Mouse (Mus musculus): ENCODE measurements around the gene Dnajb14.
A peak's percentile ranks its signal among the peaks of the same experiment; 100 is the strongest.
"Not testable (repeated sequence)": the region's sequence is repeated elsewhere in the genome, so short reads cannot be mapped to it uniquely, and the experiment has no call there.

Gene Dnajb14

DNA sequence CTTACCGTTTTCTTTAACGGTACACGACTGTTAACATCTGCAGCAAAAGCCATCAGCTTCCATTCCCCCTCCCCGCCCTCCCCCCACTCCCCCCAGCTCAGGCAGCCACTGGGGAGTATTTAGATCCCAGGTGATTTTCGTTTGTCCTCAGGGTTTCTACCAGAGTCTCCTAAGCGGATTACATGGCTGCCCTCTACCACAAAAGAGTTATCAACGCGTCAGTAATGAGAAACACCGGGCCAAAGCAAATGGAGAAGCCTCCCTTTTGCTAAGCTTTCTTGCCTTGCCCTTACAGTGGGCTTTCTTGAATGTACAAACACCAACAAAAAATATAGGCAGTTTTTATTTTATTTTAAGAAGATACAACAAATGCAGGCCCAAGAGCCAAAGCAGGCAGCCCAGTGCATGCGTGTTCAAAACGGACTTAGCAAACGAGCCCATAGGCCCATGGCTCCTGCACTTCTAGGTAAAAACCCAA lies 50.3 kb downstream of the Dnajb14 start:
- no peak for DNase-seq (ENCODE audit: low read depth, low spot score)

DNA sequence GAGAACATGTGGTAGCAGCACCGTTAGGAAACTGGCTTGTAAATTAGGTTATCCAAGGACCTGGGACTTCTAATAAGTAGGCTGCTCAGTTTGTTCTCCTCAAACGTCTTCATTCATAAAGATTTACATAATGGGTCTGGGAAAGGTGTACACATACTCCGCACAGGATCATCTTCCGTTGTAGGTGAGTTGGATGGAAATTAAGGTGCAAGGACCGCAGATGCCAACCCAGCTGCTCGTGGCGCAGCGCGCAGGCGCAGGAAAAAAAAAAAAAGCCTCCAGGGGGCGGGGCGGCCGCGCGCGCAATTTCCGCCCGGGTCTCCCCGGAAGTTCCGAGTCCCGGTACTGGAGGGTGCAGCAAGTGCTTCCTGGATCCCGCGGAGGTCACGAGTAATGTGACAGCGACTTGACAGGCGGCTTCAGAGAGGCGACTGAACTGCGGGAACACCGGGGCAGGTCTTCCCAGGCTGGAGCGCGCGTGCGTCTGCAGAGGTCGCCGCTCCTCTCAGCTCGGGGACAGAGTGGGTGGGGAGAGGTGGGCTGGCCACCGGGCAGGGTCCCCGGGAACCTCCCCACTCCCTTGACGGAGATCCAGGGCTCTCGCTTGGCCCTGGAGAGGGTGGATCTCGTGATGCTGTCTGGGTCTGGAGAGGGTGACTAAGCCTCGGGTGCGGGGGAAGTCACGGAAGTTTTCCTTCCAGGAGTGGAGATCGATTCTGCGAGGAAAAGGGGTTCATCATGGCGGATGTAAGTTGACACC lies 50.9 kb downstream of the Dnajb14 start, which contains the start of gene Lamtor3:
Lamtor3 (plus strand) TSS at position 335 of the 760 bp plus-strand sequence.
- DNase-seq (ENCODE audit: low read depth, low spot score) = peak; percentile 82

- DNase-seq (ENCODE audit: low read depth, low spot score) = no peak
These were observed 51.4 kb downstream of the Dnajb14 start for GRCm38 (mm10) chr3:137918932-137919311.

DNA sequence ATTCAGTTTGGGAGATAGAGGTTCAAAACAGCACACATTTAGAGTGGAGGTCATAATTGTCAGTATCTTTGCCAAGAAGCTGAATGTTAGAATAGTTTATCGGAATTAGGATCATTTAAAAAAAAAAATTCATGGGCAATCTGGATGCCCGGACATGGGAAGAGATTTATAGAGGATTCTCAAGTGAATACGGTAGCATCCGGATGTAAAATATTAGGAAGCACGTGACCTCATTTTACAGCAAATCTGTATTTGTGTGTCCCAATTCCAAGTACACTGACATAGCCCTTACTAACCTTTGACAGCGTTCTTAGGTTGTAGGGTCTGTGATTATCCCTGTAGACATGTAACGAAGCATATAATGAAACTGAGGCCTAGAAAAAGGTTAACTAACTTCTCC lies 51.9 kb downstream of the Dnajb14 start:
- no peak for DNase-seq (ENCODE audit: low read depth, low spot score)

DNA sequence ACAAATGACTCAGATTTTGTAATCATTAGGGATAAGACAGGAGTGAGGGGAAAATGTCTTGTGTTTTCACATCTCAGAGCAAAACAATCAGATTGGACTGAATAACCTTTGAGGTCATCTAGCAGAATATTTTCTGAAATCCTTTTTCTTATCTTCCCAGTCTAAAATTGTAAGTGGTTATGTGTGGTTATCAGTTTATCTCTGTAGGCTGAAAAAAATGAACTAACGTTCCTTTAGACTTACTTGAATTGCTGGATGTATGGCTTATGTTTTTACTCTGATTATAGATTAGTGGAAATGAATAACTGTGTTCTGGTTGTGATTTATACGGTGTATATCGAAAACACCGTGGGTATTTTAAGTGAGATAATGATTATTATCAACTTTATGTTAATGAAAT lies 53.1 kb downstream of the Dnajb14 start:
- no peak for DNase-seq (ENCODE audit: low read depth, low spot score)

- no peak for DNase-seq (ENCODE audit: low read depth, low spot score)
These were observed 59.5 kb downstream of the Dnajb14 start for GRCm38 (mm10) chr3:137927010-137927409.

DNA sequence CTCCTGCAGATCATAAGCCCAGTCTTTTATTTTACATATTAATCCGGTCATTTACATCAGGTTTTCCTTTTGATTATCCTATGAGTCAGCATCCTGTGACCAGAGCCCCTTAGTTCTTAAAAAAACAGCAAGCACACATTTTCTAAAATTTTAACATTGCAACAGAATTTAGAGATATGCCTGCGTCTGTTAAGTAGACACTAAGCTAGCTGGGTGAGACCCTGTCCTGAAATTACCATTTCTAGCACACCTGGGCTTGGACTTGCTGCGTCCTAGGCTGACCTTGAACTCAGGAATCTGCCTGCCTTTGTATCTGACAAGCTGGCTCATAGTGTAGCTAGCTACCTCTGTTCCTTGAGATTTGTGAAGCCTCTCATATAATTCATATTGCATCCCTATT lies 62.5 kb downstream of the Dnajb14 start:
- no peak for DNase-seq (ENCODE audit: low read depth, low spot score)

DNA sequence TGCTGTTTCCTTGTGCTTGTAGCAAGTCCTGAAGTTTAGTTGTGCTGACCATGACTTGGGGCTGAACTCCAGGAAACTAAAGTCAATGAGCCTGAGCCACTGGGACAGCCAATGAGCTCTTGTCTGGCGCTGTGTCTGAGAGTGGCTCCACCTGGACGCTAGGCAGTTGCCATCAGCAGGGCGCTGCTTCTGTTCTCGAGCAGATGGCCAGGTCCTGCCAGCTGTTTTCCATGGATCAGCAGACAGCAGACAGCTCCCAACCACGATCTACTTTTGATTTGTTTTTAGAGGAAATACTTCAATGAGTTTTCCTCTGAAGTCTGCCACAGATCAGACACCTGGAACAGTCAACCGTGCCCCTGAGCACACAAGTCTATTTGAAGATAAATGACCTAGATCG lies 65.3 kb downstream of the Dnajb14 start:
- DNase-seq (ENCODE audit: low read depth, low spot score) = no peak

GRCm38 (mm10) chr3:137933986-137934385 lies 66.5 kb downstream of the Dnajb14 start:
- no peak for DNase-seq (ENCODE audit: low read depth, low spot score)

DNA sequence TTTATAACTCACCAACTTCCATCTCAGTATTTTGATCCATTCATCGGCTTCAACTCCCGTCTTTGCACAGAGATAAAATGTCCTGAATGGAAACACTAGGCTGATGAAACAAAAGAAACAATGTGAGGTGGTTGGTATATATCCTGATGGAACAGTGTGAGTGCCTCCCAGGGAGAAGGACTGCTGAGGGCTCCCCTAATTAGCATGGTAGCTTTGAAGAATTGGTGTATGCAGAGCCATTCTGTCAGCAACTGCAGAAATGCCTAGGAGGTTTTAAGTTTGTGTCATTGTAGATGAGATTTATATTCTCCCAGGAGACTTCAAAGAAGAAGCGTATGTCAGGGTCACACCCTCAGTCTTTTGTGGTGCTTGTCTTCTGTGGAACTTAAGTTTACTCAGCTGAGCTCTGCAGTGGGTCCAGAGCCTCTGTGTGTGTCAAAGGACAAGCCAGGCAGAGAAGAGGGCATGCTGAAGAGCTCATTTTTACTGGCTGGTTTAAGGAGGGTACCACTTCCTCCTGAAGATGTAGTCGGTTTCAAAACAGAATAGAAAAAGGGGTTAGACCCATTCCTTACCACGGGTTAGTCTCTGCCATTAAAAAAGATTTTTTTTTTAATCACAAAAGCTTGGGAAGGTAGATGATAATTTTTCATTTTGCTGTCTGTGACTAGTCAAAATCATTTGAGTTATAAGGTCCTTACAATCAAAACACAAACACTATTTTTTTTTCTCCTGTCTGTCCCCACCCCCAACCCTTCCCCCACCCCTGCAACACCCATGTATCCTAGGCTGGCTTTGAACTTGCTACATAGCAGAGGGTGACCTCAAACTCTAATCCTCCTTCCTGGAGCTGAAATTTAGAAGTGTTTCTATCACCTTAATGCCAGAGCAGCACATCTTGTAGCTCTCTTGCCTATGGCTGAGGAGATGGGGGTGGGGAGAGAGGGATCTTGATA lies 68.4 kb downstream of the Dnajb14 start:
- DNase-seq (ENCODE audit: low read depth, low spot score) = no peak

- DNase-seq (ENCODE audit: low read depth, low spot score) = no peak
These were observed 69.1 kb downstream of the Dnajb14 start for GRCm38 (mm10) chr3:137936541-137936940.

- peak; percentile 59 for DNase-seq (ENCODE audit: low read depth, low spot score)
These were observed 71.1 kb downstream of the Dnajb14 start for GRCm38 (mm10) chr3:137938608-137939007.

GRCm38 (mm10) chr3:137940757-137941156 lies 73.3 kb downstream of the Dnajb14 start:
- DNase-seq (ENCODE audit: low read depth, low spot score) = no peak

- DNase-seq (ENCODE audit: low read depth, low spot score) = no peak
These were observed 74.1 kb downstream of the Dnajb14 start for GRCm38 (mm10) chr3:137941555-137941954.

DNA sequence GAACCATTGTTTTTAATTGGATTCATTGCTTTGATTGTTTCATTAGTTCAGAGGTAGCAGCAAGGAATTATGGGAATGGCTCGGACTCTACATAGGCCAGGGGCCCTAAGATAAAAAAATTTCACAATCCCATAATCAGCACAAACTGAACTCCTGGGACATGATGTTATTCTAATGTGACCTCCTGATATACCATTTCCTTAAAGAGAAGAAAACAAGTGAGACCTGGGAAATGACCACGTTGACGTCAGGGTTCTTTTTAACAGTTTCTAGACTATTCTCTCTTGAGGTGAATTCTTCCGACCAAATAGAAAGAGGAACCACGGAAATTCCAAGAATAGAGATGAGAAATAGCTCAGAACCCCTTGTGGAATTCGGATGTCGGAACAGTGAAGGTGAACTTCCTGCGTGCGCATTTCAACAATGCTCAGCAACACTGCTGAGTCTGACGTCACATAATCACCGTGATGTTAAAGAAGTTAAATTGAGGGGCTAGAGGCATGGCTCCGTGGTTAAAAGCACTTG lies 74.7 kb downstream of the Dnajb14 start:
- DNase-seq (ENCODE audit: low read depth, low spot score) = no peak

DNA sequence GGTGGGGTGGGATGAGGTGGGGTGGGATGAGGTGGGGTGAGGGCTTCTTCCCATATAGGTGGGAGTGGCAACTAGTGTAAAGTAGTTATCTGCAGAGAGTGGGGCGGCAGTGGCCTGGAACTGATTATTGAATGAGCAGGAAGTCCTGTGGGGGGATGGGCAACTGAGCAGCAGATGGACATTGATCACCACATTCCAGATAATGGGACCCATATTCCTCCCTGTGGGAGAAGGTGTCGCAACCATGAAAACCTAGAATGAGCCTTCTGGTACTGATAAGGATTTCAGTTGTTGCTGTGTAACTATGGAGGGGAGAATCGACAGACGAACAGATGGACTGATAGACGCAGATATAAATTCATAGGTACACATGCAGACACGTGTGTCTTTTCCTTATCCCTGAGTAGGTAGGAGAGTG lies 76.3 kb downstream of the Dnajb14 start:
- no peak for DNase-seq (ENCODE audit: low read depth, low spot score)

GRCm38 (mm10) chr3:137946827-137947226 lies 79.4 kb downstream of the Dnajb14 start:
- DNase-seq (ENCODE audit: low read depth, low spot score) = no peak

DNA sequence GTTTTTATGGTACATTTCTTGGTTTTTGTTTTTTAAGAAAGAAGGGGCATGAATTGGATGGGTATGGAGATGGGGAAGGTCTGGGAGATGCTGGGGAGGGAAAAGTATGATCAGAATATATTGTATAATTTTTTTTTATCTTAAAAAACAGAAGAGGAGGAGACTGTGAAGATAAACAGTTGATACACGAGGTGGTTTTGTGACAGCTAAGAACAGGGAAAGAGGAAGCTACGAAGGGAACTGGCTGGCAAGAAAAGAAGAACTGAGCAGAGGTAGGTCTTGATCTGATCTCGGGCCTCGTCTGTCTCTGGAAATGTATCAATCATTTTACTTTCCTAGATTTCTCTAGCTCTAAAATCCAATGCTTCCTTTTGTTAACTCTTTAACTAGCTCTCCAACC lies 80.0 kb downstream of the Dnajb14 start:
- no peak for DNase-seq (ENCODE audit: low read depth, low spot score)

DNA sequence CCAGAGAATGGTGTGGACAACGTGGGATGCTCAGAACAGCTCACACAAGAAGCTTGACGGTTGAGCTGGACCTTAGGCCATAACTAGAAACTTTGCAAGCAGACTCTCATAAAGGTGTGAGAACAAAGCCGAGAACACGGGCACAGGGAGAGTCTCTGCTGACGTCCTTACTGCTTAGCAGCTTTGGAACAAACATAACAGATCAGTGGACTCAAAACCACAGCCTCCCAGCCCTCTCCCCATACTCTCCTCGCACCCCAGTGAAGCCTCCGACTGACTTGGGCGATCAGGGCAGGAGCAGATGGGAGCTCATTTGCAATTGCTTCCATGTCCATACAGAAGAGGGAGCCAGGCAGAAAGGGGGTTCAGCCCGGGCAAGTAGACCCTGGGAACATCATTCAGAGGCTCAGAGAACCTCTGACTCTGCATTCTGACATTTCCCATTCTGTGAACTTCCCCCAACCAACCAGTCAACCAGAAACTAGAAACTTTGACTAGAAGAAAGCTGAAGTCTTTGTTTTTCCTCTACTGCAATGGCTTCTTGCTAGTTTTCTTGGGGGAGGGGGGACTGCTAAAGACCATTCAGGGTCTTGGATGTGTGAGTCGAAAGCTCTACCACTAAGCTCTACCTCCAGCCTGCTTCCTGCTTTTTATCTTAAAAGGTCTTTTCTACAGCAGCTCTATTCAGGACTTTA lies 82.9 kb downstream of the Dnajb14 start:
- DNase-seq (ENCODE audit: low read depth, low spot score) = no peak

- DNase-seq (ENCODE audit: low read depth, low spot score) = not testable (repeated sequence)
These were observed 83.8 kb downstream of the Dnajb14 start for GRCm38 (mm10) chr3:137951302-137951701.

DNA sequence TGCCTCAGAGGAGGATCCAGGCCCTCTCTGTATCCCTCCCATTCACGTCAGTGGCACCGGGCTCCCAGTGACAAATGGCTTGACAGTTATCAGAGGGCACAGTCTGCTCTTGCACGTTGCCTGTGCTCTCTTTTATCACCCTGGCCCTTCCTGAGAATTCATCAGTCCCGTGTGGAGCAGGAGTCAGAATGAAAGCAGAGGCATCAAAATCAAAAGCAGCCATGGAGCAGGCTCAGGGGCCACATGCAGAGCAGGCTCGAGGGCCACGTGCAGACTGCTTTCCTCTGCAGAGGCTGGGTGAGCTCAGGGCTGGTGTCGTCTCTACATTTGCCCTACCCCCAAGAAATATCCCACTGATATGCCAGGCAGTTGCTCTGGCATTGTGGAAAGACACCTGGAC lies 84.3 kb downstream of the Dnajb14 start:
- no peak for DNase-seq (ENCODE audit: low read depth, low spot score)

All from forelimb bud, embryonic 11.5 days (tissue).